Mouse (Mus musculus) myocyte (in vitro differentiated cells): ENCODE results near the gene Syngr1. TPM values are rescaled to one million over a fixed set of nuclear protein-coding genes. Genes with fewer than 3 reads are reported as not detected.

Experiments
- H3K27me3 ChIP-seq: one replicate; pipeline ENCODE4 v1.6.1; 2011; ENCODE audit not compliant: control insufficient read depth, insufficient read depth, insufficient read length
- H3K36me3 ChIP-seq: one replicate; pipeline ENCODE4 v1.6.1; 2011; ENCODE audit not compliant: control insufficient read depth, insufficient read depth
- H3K4me2 ChIP-seq: one replicate; pipeline ENCODE4 v1.6.1; 2011; ENCODE audit warnings: low read depth, control low read depth
- H3K4me3 ChIP-seq: one replicate; pipeline ENCODE4 v1.5.1; 2011; ENCODE audit warnings: mild to moderate bottlenecking, control low read depth, moderate library complexity
- H3K79me2 ChIP-seq: one replicate; pipeline ENCODE4 v1.6.1; 2011; ENCODE audit not compliant: control insufficient read depth, insufficient read depth
- H3ac ChIP-seq: one replicate; pipeline ENCODE4 v1.6.1; 2011; ENCODE audit not compliant: control insufficient read depth, insufficient read length
- CEBPB ChIP-seq: IDR thresholded peaks from 2 replicates; pipeline ENCODE4 v1.6.1; 2011; ENCODE audit warnings: mild to moderate bottlenecking, moderate library complexity; ENCODE audit not compliant: poor library complexity, insufficient read depth, severe bottlenecking
- E2F4 ChIP-seq: IDR thresholded peaks from one replicate; pipeline ENCODE4 v1.6.1; 2011; ENCODE audit warnings: mild to moderate bottlenecking, control low read depth, moderate library complexity; ENCODE audit not compliant: insufficient read depth
- MAX ChIP-seq: IDR thresholded peaks from one replicate; pipeline ENCODE4 v1.6.1; 2011; ENCODE audit warnings: low read depth, mild to moderate bottlenecking, control low read depth
- MYOD1 ChIP-seq, 3 experiments: IDR thresholded peaks; one replicate each; pipeline ENCODE4 v1.6.1; 2011; ENCODE audit warnings: control low read depth in 2 of 3, low read depth in 2 of 3, mild to moderate bottlenecking in 2 of 3, moderate library complexity in 1 of 3; ENCODE audit not compliant: insufficient read length in 2 of 3, control insufficient read depth in 1 of 3
- MYOG ChIP-seq, 3 experiments: IDR thresholded peaks; one replicate each; pipeline ENCODE4 v1.6.1; 2011; ENCODE audit warnings: control low read depth in 2 of 3, low read depth in 2 of 3, mild to moderate bottlenecking in 2 of 3; ENCODE audit not compliant: insufficient read length in 2 of 3, control insufficient read depth in 1 of 3, insufficient read depth in 1 of 3
- POLR2A ChIP-seq: IDR thresholded peaks from one replicate; pipeline ENCODE4 v1.6.1; 2011; ENCODE audit warnings: low read depth, mild to moderate bottlenecking, control low read depth, moderate library complexity; ENCODE audit not compliant: insufficient read length
- POLR2AphosphoS2 ChIP-seq: IDR thresholded peaks from one replicate; pipeline ENCODE4 v1.6.1; 2011; ENCODE audit warnings: low read depth, control low read depth; ENCODE audit not compliant: insufficient read length
- REST ChIP-seq: IDR thresholded peaks from one replicate; pipeline ENCODE4 v1.6.1; 2011; ENCODE audit warnings: mild to moderate bottlenecking, control low read depth, moderate library complexity; ENCODE audit not compliant: insufficient read depth, insufficient read length
- SRF ChIP-seq: IDR thresholded peaks from one replicate; pipeline ENCODE4 v1.6.1; 2011; ENCODE audit warnings: low read depth; ENCODE audit not compliant: control insufficient read depth, insufficient read length
- TCF12 ChIP-seq: IDR thresholded peaks from one replicate; pipeline ENCODE4 v1.6.1; 2011; ENCODE audit warnings: mild to moderate bottlenecking, control low read depth; ENCODE audit not compliant: poor library complexity, insufficient read depth, severe bottlenecking
- TCF3 ChIP-seq: IDR thresholded peaks from one replicate; pipeline ENCODE4 v1.6.1; 2011; ENCODE audit warnings: low read depth, control low read depth; ENCODE audit not compliant: insufficient read length
- USF1 ChIP-seq: IDR thresholded peaks from one replicate; pipeline ENCODE4 v1.6.1; 2011; ENCODE audit warnings: low read depth, mild to moderate bottlenecking, control low read depth, moderate library complexity
- polyA plus RNA-seq: library from polyadenylated mRNA; unstranded; fragments of >200 nt; fragmentation: generic; extraction: Trizol; gene quantifications from one replicate; pipeline ENCODE4 v1.2.1, GENCODE M21; 2012; ENCODE audit warnings: missing spikeins

The Syngr1 gene
- polyA plus RNA-seq, 1 experiment = 54.7 TPM

DNA sequence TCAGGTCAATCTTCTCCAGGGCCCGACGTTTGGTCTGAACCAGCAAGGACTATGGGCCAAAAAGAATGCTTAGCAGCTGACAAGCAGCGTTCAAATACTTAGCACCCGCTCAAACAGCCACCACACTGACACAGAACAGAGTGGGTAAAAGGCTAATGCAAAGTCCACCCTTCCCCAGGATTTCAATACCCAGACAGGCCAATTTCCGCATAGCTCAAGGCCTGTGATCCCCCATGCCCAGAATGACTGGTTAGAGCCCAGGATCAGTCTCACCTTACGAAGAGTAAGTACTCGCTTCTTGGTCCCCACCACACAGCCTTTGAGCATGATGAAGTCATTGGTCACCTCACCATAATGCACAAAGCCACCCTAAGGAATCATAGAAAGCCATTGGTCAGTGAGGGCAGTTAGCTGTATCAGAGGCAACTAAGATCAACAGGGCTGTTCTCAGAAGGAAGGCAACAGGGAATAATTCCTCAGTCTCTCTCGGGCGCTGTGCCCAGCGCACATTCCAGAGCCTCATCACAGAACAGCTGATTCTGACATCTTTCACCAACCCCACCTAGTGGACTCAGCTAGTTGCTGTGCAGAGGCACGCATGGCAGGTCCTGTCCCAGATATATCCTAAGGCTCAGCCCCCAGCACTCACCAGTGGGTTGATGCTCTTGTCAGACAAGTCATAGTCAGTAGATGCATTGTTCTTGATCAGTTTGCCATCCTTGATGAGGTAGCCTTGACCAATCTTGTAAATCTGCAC lies 12.9 kb upstream of the Syngr1 start:
- Histone ChIP-seq H3K4me3 (no peak overlapping the region), H3K4me2 (no peak overlapping the region), H3K36me3 (peaks cover 62% of the 10 kb centered on the region), H3ac (no peak overlapping the region), H3K27me3 (no peaks in the 10 kb centered on the region), H3K79me2 (peaks cover 36% of the 10 kb centered on the region)
- no peak for TF ChIP-seq REST
- TF ChIP-seq MYOG (IDR thresholded peaks at IDR 0.05; ENCODE audit: control insufficient read depth in 1 of 3, insufficient read depth in 1 of 3, insufficient read length in 2 of 3, low read depth in 2 of 3) = peak in 2 of 3 experiments; percentile 16 to 79
- TF ChIP-seq MYOD1 (IDR thresholded peaks at IDR 0.05; ENCODE audit: control insufficient read depth in 1 of 3, insufficient read length in 2 of 3, low read depth in 2 of 3) = peak in 1 of 3 experiments; percentile 36
- no peak for TF ChIP-seq MAX
- no peak for TF ChIP-seq TCF12
- peak; percentile 50 for TF ChIP-seq POLR2A
- TF ChIP-seq USF1 = no peak
- no peak for TF ChIP-seq E2F4
- TF ChIP-seq SRF = no peak
- peak; percentile 86 for TF ChIP-seq POLR2AphosphoS2
- TF ChIP-seq CEBPB = no peak
- no peak for TF ChIP-seq TCF3

DNA sequence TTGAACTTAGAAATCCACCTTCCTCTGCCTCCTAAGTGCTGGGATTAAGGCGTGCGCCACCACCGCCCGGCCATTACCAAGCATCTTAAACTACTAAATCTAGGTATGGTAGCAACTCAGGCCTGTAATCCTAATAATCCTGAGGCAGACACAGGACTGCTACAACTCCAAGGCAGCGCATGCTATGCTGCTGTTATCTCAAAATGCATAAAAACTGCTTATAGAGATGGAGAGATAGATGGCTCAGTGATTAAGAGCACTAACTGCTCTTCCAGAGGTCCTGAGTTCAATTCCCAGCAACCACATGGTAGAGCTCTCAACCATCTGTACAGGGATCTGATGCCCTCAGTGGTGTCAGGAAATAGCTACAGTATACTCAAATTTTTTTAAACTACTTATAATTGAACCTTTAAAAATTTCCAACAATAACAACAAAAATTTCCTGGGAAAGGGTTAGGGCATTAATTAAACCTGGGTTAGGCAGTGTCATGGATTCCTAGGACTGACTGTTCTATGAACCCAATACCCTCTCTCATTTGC lies 11.9 kb upstream of the Syngr1 start:
- TF ChIP-seq MAX = no peak
- no peak for TF ChIP-seq POLR2AphosphoS2
- TF ChIP-seq USF1 = no peak
- TF ChIP-seq CEBPB = no peak
- TF ChIP-seq E2F4 = no peak
- TF ChIP-seq SRF = no peak
- TF ChIP-seq TCF12 = no peak
- no peak for TF ChIP-seq MYOG (IDR thresholded peaks at IDR 0.05; ENCODE audit: control insufficient read depth in 1 of 3, insufficient read depth in 1 of 3, insufficient read length in 2 of 3, low read depth in 2 of 3)
- TF ChIP-seq REST = no peak
- TF ChIP-seq POLR2A = no peak
- no peak for TF ChIP-seq TCF3
- no peaks in the 10 kb centered on the region for H3K27me3 ChIP-seq
- H3K4me2 ChIP-seq = peak overlapping the region; percentile 97
- H3K4me3 ChIP-seq = no peak overlapping the region
- no peak overlapping the region for H3ac ChIP-seq
- H3K79me2 ChIP-seq = peaks cover 36% of the 10 kb centered on the region
- peaks cover 62% of the 10 kb centered on the region for H3K36me3 ChIP-seq

DNA sequence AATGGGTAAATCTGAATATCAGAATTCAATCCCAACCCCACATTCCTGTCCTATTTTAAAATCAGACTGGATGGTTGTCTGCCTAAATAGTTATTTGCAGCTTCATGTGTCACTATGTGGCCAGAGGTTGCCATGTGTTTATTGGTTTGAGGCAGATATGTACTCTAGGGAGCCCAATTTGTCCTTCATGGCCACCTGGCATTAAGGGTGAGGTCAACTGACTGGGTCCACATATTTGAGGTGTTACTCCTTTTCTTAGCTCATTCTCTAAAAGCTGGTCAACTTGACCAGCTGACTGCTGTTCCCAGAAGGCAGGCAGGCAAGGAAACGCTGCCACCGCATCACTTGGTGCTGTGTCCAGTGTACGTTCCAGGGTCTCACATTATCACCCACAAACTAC lies 11.2 kb upstream of the Syngr1 start:
- TF ChIP-seq MYOD1 (IDR thresholded peaks at IDR 0.05; ENCODE audit: control insufficient read depth in 1 of 3, insufficient read length in 2 of 3, low read depth in 2 of 3) (peak in 2 of 3 experiments; percentile 11 to 51), REST (no peak), POLR2AphosphoS2 (peak; percentile 73), USF1 (no peak), SRF (no peak), CEBPB (no peak), TCF12 (no peak), TCF3 (no peak), MYOG (IDR thresholded peaks at IDR 0.05; ENCODE audit: control insufficient read depth in 1 of 3, insufficient read depth in 1 of 3, insufficient read length in 2 of 3, low read depth in 2 of 3) (peak in 2 of 3 experiments; percentile 17 to 34), MAX (no peak), POLR2A (no peak), E2F4 (no peak)
- Histone ChIP-seq H3K4me2 (peak overlapping the region; percentile 97), H3ac (no peak overlapping the region), H3K4me3 (peak overlapping the region; percentile 91), H3K36me3 (peaks cover 62% of the 10 kb centered on the region), H3K27me3 (no peaks in the 10 kb centered on the region), H3K79me2 (peaks cover 36% of the 10 kb centered on the region)

DNA sequence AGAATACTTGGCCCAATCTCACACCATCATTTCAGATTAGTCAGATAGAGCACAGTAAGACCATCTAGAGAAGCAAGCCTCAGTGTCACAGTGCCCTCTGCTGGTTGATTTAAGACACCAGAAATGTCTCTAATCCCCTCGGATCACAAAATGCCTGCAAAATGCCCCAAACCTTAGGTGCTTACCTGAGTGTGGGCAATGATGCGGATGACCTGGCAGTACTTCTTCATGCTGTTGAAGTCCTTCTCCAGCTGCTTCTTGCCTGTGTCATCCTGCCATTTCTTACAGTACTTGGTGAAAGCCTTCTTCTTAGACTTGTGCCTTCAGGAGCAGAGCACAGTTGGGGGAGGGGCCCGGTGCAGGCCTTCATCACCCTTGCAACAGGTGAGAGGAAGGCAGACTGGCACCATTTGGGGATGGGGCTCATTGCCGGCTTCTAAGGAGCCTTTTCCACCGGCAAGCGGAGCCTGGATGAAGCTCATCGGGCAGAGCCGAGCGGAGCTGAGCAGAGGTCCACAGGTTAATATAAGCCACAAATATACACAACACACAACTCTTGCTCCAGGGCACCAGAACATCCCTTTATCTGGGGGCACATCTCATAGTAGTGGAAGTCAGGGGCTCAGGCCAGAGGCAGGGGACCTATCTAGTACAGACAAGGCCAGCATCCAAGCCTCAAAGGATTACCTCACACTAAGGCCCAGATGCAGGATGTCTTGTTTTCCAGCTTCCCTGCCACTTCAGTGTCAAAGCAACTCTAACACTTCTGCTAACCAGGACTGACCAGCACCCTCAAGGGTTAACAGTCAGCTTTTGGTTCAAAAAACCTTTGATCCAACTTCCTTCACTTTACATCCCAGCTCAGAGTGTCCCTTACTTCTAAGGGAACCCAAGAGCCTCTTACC lies 10.2 kb upstream of the Syngr1 start:
- H3K4me3 ChIP-seq = peak overlapping the region; percentile 91
- peaks cover 36% of the 10 kb centered on the region for H3K79me2 ChIP-seq
- peaks cover 62% of the 10 kb centered on the region for H3K36me3 ChIP-seq
- peak; percentile 40 for TF ChIP-seq POLR2A
- TF ChIP-seq POLR2AphosphoS2 = peak; percentile 76
- no peak for TF ChIP-seq REST
- no peak for TF ChIP-seq SRF
- no peak for TF ChIP-seq MYOG (IDR thresholded peaks at IDR 0.05; ENCODE audit: control insufficient read depth in 1 of 3, insufficient read depth in 1 of 3, insufficient read length in 2 of 3, low read depth in 2 of 3)
- no peak for TF ChIP-seq TCF12
- peak overlapping the region; percentile 97 for H3K4me2 ChIP-seq
- peak overlapping the region; percentile 32 for H3ac ChIP-seq
- H3K27me3 ChIP-seq = no peaks in the 10 kb centered on the region
